Mouse (Mus musculus) testis, adult 2 months (tissue): ENCODE results near the gene Mcm6. TPM values are rescaled to one million over a fixed set of nuclear protein-coding genes. Genes with fewer than 3 reads are reported as not detected.

Source experiments
- H3K27ac ChIP-seq: fragments of 200-500 bp; 2 replicates; pipeline ENCODE4 v1.5.1; 2012; ENCODE audit warnings: low read depth, low read length; ENCODE audit not compliant: control insufficient read depth, insufficient read depth
- H3K27me3 ChIP-seq: fragments of 200-500 bp; 2 replicates; pipeline ENCODE4 v1.6.1; 2012; ENCODE audit warnings: mild to moderate bottlenecking, low read length, moderate library complexity; ENCODE audit not compliant: control insufficient read depth, insufficient read depth
- H3K36me3 ChIP-seq: fragments of 200-500 bp; 2 replicates; pipeline ENCODE4 v1.6.1; 2012; ENCODE audit warnings: mild to moderate bottlenecking, low read length; ENCODE audit not compliant: control insufficient read depth, insufficient read depth
- H3K4me1 ChIP-seq: fragments of 200-500 bp; 2 replicates; pipeline ENCODE4 v1.6.1; 2012; ENCODE audit warnings: low read length; ENCODE audit not compliant: control insufficient read depth, insufficient read depth
- H3K4me3 ChIP-seq: fragments of 200-500 bp; 2 replicates; pipeline ENCODE4 v1.5.1; 2012; ENCODE audit warnings: low read depth, mild to moderate bottlenecking, low read length, moderate library complexity, mixed read lengths; ENCODE audit not compliant: control insufficient read depth
- CTCF ChIP-seq: fragments of 200-500 bp; IDR thresholded peaks from 2 replicates; pipeline ENCODE4 v1.5.1; 2012; ENCODE audit warnings: low read depth, mild to moderate bottlenecking, inconsistent platforms, low read length, moderate library complexity; ENCODE audit not compliant: control insufficient read depth, insufficient read depth, insufficient replicate concordance
- POLR2A ChIP-seq: fragments of 200-500 bp; IDR thresholded peaks from 2 replicates; pipeline ENCODE4 v1.6.1; 2012; ENCODE audit warnings: low read depth, mild to moderate bottlenecking, inconsistent platforms, low read length, moderate library complexity; ENCODE audit not compliant: control insufficient read depth
- polyA plus RNA-seq: library from polyadenylated mRNA; depleted of rRNA; stranded (reverse); fragments of >200 nt; gene quantifications from 2 replicates; pipeline ENCODE4 v1.2.3, GENCODE M21; 2012; rRNA removed

The Mcm6 gene
- 6.8 and 9.0 TPM in 2 replicates for polyA plus RNA-seq

- peak within 1 kb of the TSS; percentile 98 for H3K4me3 ChIP-seq
- H3K36me3 ChIP-seq: no peaks in the 10 kb centered on the region
- no peaks in the 10 kb centered on the region; the same call in none of the 2 replicates for H3K4me1 ChIP-seq
- peak within 1 kb of the TSS; percentile 59 for H3K27ac ChIP-seq
- no peak for TF ChIP-seq CTCF
- peak; percentile 81 for TF ChIP-seq POLR2A
- no peaks in the 10 kb centered on the region for H3K27me3 ChIP-seq
Observed at GRCm38 (mm10) chr1:128359554-128360376, at the start of gene Mcm6. Mcm6 (minus strand) TSS chr1:128359664.

- H3K4me1 ChIP-seq: no peaks in the 10 kb centered on the region
- TF ChIP-seq POLR2A (no peak), CTCF (no peak)
- no peak overlapping the region for H3K27ac ChIP-seq
- H3K4me3 ChIP-seq: no peak overlapping the region
- H3K27me3 ChIP-seq: no peaks in the 10 kb centered on the region
- no peaks in the 10 kb centered on the region; the same call in 1 of the 2 replicates for H3K36me3 ChIP-seq
Observed at GRCm38 (mm10) chr1:128406846-128407245, 47.4 kb upstream of the Mcm6 start.

GRCm38 (mm10) chr1:128405675-128406074 lies 46.2 kb upstream of the Mcm6 start:
- TF ChIP-seq POLR2A (no peak), CTCF (no peak)
- Histone ChIP-seq H3K4me1 (no peaks in the 10 kb centered on the region), H3K4me3 (no peak overlapping the region), H3K27me3 (no peaks in the 10 kb centered on the region), H3K27ac (no peak overlapping the region), H3K36me3 (no peaks in the 10 kb centered on the region; the same call in 1 of the 2 replicates)

- no peak overlapping the region for H3K27ac ChIP-seq
- no peak for TF ChIP-seq CTCF
- TF ChIP-seq POLR2A: no peak
- H3K4me3 ChIP-seq: no peak overlapping the region
- H3K27me3 ChIP-seq: no peaks in the 10 kb centered on the region
- H3K4me1 ChIP-seq: no peaks in the 10 kb centered on the region
- no peaks in the 10 kb centered on the region; the same call in 1 of the 2 replicates for H3K36me3 ChIP-seq
Observed at GRCm38 (mm10) chr1:128405041-128405481, 45.6 kb upstream of the Mcm6 start.

GRCm38 (mm10) chr1:128400926-128401325 lies 41.5 kb upstream of the Mcm6 start:
- no peak overlapping the region for H3K27ac ChIP-seq
- no peaks in the 10 kb centered on the region for H3K4me1 ChIP-seq
- H3K27me3 ChIP-seq: no peaks in the 10 kb centered on the region
- no peak overlapping the region for H3K4me3 ChIP-seq
- no peak for TF ChIP-seq POLR2A
- no peak for TF ChIP-seq CTCF
- H3K36me3 ChIP-seq: no peaks in the 10 kb centered on the region; the same call in 1 of the 2 replicates

GRCm38 (mm10) chr1:128399941-128400915 lies 40.8 kb upstream of the Mcm6 start:
- Histone ChIP-seq H3K36me3 (no peaks in the 10 kb centered on the region; the same call in 1 of the 2 replicates), H3K27me3 (no peaks in the 10 kb centered on the region), H3K4me1 (no peaks in the 10 kb centered on the region), H3K27ac (no peak overlapping the region), H3K4me3 (no peak overlapping the region)
- TF ChIP-seq POLR2A: no peak
- TF ChIP-seq CTCF: no peak

GRCm38 (mm10) chr1:128398738-128399445 lies 39.4 kb upstream of the Mcm6 start:
- TF ChIP-seq POLR2A: no peak
- no peak for TF ChIP-seq CTCF
- Histone ChIP-seq H3K4me1 (no peaks in the 10 kb centered on the region), H3K27ac (no peak overlapping the region), H3K27me3 (no peaks in the 10 kb centered on the region), H3K4me3 (no peak overlapping the region), H3K36me3 (no peaks in the 10 kb centered on the region; the same call in 1 of the 2 replicates)
